Mouse (Mus musculus) lung, adult 2 months (tissue): ENCODE measurements around the gene Siglec1.

Source experiments
- CTCF ChIP-seq: fragments of 200-500 bp; IDR thresholded peaks from 2 replicates; pipeline ENCODE4 v1.5.1; 2011; ENCODE audit warnings: mild to moderate bottlenecking, low read length, control low read depth; ENCODE audit not compliant: insufficient read depth
- POLR2A ChIP-seq: fragments of 200-500 bp; IDR thresholded peaks from 2 replicates; pipeline ENCODE4 v1.6.1; 2011; ENCODE audit warnings: low read depth, mild to moderate bottlenecking, control low read depth, low read length, borderline replicate concordance; ENCODE audit errors: extremely low read depth

- TF ChIP-seq POLR2A = no peak
- no peak for TF ChIP-seq CTCF
These were observed 50.2 kb downstream of the Siglec1 start for GRCm38 (mm10) chr2:131036343-131036742.
